Mouse (Mus musculus) C2C12 (cell line): ENCODE results near the gene Tnp2.

ENCODE experiments used
- CTCF ChIP-seq: IDR thresholded peaks from one replicate; pipeline ENCODE4 v1.5.1; 2011; ENCODE audit not compliant: control insufficient read depth, insufficient read depth, insufficient read length
- MAX ChIP-seq: IDR thresholded peaks from one replicate; pipeline ENCODE4 v1.6.1; 2011; ENCODE audit warnings: mild to moderate bottlenecking, control low read depth
- MYOG ChIP-seq: IDR thresholded peaks from one replicate; pipeline ENCODE4 v1.6.1; 2011; ENCODE audit not compliant: control insufficient read depth, insufficient read length; ENCODE audit errors: extremely low read depth
- USF1 ChIP-seq: IDR thresholded peaks from one replicate; pipeline ENCODE4 v1.6.1; 2011; ENCODE audit warnings: low read depth, mild to moderate bottlenecking, control low read depth, moderate library complexity

- no peak for TF ChIP-seq MAX
- TF ChIP-seq USF1: no peak
- no peak for TF ChIP-seq CTCF
- TF ChIP-seq MYOG: no peak
These were observed 5.0 kb downstream of the Tnp2 start for GRCm38 (mm10) chr16:10783451-10783850.
